Mouse (Mus musculus) splenic B cell, adult 2 months (primary cell): ENCODE measurements around the gene Sem1.
A peak's percentile ranks its signal among the peaks of the same experiment; 100 is the strongest.

Source experiments
- DNase-seq: peaks from one replicate; pipeline ENCODE4 v3.0.0-alpha.2; 2011; ENCODE audit warnings: low read depth, low spot score
- H3K27me3 ChIP-seq: 2 replicates; pipeline ENCODE4 v1.6.1; 2012; ENCODE audit warnings: mild to moderate bottlenecking, low read length, moderate library complexity, mixed read lengths; ENCODE audit not compliant: control insufficient read depth, poor library complexity, insufficient read depth, severe bottlenecking
- H3K36me3 ChIP-seq: 2 replicates; pipeline ENCODE4 v1.6.1; 2012; ENCODE audit warnings: mild to moderate bottlenecking, low read length, moderate library complexity, mixed read lengths; ENCODE audit not compliant: control insufficient read depth, poor library complexity, insufficient read depth, severe bottlenecking

The Sem1 gene

GRCm38 (mm10) chr6:6578304-6579149 is at the start of gene Sem1:
Sem1 (minus strand) TSS chr6:6578663.
- no peaks in the 10 kb centered on the region for H3K27me3 ChIP-seq
- H3K36me3 ChIP-seq: no peaks in the 10 kb centered on the region
- DNase-seq: peak; percentile 93

DNA sequence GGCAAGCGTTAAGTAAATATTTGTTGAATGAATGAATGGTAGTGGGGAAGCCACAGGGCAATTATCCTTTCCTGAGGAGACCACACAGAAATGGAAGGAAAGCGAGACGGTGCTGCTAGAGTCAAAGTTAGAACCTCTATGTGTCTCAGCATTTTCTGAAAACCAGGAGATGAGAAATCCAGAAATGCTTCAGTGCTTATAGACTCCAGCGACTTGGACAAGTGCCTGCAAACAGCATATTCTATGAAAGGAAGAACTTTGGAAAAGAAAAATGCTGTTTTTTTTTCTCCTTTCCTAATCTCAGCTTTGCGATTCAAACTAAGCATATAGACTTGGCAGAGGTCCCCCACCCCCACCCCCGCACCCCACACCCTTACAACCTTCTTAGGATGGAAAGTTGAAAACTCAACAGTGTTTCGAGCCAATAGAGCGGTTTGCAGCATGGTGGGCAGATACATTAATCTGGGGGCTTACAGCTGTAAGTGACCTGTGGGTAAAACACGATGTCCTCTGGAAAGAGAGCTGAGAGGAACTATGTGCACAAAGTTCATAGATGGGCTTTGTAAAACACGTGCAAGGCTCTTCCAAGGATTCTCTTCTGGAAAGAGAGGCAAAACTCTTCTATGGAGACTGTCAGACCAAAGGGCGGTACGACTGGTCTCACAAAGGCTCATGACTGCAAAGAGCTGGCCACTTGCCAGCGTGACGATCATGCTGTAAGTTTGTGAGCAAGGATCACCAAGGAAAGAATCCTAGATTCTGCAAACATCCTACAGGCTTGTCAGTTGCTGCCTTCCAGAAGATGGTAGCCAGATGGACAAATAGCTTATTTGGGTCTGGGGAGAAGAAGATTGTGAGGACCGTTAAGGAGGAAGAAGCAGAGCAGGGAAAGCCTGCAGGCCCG is 44.6 kb upstream of the Sem1 start:
- DNase-seq: no peak
- no peaks in the 10 kb centered on the region for H3K27me3 ChIP-seq
- H3K36me3 ChIP-seq: no peaks in the 10 kb centered on the region

DNA sequence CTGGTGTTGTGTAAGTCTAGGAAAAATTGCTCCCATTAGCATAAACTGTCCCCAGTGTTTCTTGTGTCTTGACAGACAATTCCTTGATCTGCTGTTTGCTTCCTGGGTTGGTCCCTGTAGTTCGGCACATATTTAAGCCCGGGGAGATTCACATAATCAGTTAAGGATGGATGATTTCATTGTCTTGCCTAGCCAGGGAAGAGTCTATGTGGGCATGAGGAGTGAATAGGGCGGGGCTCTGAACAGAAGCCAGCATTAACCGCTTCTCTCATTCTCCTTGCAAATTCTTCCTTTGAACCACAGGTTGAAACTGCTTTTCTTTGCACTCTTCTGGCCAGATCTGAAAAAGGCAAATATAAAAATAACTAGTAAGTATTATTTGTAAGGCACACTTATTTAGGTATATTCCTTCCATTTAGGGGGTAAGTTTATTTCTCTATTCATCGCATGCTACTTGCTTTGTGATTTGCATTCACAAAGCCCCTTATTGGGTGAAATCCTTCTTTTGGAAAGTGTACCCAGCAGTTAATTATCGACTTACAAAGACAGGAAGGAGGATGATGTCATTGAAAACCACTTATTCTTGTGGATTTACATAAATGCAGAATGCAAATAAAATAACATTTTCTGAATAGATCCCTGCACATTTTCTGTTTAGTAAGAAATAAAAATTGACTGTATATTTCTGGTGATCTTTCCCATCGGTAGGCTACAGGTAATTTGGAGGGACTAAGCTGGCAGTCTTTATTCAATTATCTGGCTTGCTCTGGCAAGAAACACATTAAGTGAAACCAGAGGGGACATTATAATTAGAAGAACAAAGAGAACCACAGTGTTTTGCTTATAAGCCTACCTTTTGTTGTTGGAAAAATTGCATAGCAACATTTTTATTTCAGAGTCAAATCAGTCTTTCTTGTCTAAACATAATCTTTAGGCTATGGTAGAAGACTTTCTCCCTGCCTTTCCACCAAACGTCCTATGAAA is 25.4 kb upstream of the Sem1 start:
- Histone ChIP-seq H3K36me3 (no peaks in the 10 kb centered on the region), H3K27me3 (no peaks in the 10 kb centered on the region)
- DNase-seq: no peak

- Histone ChIP-seq H3K36me3 (no peaks in the 10 kb centered on the region), H3K27me3 (no peaks in the 10 kb centered on the region)
- DNase-seq: no peak
These were observed 7.8 kb upstream of the Sem1 start for GRCm38 (mm10) chr6:6586313-6586712.

GRCm38 (mm10) chr6:6581849-6582248 is 3.4 kb upstream of the Sem1 start:
- Histone ChIP-seq H3K27me3 (no peaks in the 10 kb centered on the region), H3K36me3 (no peaks in the 10 kb centered on the region)
- peak; percentile 18 for DNase-seq

DNA sequence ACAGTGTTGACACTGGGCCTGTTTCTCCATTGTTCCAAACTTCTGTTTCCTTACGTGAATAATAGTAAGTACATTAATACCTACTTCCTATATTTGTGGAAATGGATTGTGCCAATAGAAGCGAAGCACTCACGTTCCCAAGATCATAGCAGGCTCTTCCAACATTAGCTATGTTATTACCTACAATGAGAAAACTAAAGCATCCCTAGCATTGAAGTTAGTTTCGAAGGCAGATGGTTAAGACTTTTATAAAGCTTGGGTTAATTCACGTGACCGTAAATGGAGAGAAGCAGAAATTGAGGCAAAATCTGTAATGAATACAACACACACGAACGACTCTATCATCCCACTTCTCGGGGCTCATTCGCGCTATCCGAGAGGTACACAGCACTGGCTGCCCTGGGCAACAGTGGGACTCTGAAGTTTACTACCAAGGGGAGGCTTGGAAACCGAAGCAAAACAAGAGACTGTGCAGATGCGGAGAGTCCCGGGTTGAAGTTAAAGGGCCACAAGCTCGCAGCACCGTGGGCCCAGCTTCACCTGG is 650 bp downstream of the Sem1 start:
- DNase-seq: no peak
- no peaks in the 10 kb centered on the region for H3K36me3 ChIP-seq
- no peaks in the 10 kb centered on the region for H3K27me3 ChIP-seq

GRCm38 (mm10) chr6:6577291-6577690 is 1.2 kb downstream of the Sem1 start:
- DNase-seq: peak; percentile 5
- H3K27me3 ChIP-seq: no peaks in the 10 kb centered on the region
- no peaks in the 10 kb centered on the region for H3K36me3 ChIP-seq

DNA sequence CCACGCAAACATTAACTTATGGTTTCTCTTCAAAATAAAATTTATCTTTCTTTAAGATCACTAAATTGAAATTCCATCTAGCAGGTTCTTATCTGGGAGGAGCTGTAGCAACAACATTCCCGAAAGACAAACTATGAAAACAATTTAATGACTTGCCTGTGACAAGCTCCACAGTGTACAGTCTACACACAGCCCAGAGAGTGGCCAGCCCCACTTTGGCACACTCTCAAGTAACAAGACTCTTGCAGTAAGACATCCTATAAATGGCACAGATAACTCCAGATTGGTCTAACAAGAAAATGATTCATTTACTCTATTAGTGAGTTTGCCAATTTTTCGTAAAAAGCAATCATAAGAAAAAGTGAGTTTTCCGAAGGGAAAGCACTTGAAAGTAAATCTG is 2.7 kb downstream of the Sem1 start:
- DNase-seq: no peak
- H3K36me3 ChIP-seq: no peaks in the 10 kb centered on the region
- H3K27me3 ChIP-seq: no peaks in the 10 kb centered on the region

GRCm38 (mm10) chr6:6568436-6568835 is 10.0 kb downstream of the Sem1 start:
- H3K36me3 ChIP-seq: no peaks in the 10 kb centered on the region
- DNase-seq: no peak
- H3K27me3 ChIP-seq: no peaks in the 10 kb centered on the region

GRCm38 (mm10) chr6:6563691-6564090 is 14.8 kb downstream of the Sem1 start:
- no peak for DNase-seq
- Histone ChIP-seq H3K36me3 (no peaks in the 10 kb centered on the region), H3K27me3 (no peaks in the 10 kb centered on the region)

- no peaks in the 10 kb centered on the region for H3K27me3 ChIP-seq
- no peak for DNase-seq
These were observed 15.7 kb downstream of the Sem1 start for GRCm38 (mm10) chr6:6562716-6563115.

DNA sequence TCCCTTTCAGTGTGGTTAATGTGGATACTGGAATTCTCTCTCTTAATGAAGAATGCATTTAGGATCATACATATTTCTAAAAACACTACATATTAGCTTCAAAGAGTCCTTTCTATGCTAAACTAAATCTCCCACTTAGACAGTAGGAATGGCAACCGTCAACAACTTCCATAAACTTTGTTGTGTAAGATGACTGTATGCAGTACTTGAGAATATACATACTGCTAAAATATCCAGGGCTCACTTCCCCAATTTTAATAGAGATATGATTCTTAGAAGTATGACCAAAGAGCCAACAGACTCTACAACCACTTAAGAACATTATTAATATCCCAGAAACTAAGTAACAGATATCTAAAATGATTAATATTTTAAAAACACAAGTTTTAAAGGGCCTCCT is 20.8 kb downstream of the Sem1 start:
- no peak for DNase-seq
- H3K36me3 ChIP-seq: no peaks in the 10 kb centered on the region
- no peaks in the 10 kb centered on the region for H3K27me3 ChIP-seq

More at GRCm38 (mm10) chr6:6562716-6563115, 15.7 kb downstream of the Sem1 start:
- H3K36me3 ChIP-seq: no peaks in the 10 kb centered on the region

DNA sequence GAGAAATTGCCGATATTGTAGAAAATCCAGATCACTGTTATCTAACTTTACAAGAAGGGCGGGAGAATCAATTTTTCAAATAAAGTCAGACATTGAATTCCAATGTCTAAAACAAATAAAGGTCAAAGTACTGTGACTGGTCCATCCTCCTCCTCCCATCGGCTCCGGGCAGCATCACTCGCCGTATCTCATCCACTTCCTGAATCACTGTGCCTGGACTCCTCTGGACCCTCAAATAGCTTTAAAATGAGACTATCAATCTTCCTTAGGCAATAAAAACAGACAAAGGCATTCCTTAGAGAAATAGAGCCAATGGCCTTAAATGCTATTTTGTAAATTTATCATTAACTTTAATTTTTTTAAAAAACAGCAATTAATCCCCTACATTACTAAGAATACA is 26.5 kb downstream of the Sem1 start:
- H3K27me3 ChIP-seq: no peaks in the 10 kb centered on the region
- DNase-seq: no peak
- no peaks in the 10 kb centered on the region for H3K36me3 ChIP-seq

DNA sequence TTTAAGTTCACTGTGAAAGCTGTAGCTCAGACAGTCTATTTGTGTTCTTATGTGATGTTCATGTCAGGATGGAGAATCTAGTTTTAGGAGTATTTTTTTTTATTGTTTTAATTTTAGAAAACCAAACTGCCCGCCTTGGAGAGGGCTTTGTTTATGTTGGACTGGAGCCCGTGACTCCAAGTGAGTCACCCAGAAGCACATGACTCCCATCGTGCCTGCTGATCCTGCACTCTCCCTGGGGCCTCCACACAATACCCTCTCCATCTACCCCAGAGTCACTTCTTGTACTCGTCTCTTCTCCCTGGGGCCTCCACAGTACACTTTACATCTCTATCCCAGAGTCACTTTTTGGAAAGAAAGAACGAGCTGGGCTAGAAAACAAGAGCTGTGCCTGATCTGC is 30.5 kb downstream of the Sem1 start:
- no peaks in the 10 kb centered on the region for H3K36me3 ChIP-seq
- no peak for DNase-seq
- no peaks in the 10 kb centered on the region for H3K27me3 ChIP-seq
